Mouse (Mus musculus) stomach, postnatal 0 days (tissue): ENCODE data around the gene Nrip2.

ENCODE experiments used
- CTCF ChIP-seq: IDR thresholded peaks from 2 replicates; pipeline ENCODE4 v1.5.1; 2016; ENCODE audit warnings: antibody characterized with exemption, low read depth, mild to moderate bottlenecking, moderate library complexity
- EP300 ChIP-seq: optimal IDR thresholded peaks from 2 replicates; pipeline ENCODE3; 2016; ENCODE audit warnings: antibody characterized with exemption

GRCm38 (mm10) chr6:128437731-128438316 lies 38.7 kb downstream of the Nrip2 start:
- TF ChIP-seq CTCF (no peak), EP300 (no peak)
